8 mouse cellular contexts compared by ENCODE assay signal in the genomic region with DNA sequence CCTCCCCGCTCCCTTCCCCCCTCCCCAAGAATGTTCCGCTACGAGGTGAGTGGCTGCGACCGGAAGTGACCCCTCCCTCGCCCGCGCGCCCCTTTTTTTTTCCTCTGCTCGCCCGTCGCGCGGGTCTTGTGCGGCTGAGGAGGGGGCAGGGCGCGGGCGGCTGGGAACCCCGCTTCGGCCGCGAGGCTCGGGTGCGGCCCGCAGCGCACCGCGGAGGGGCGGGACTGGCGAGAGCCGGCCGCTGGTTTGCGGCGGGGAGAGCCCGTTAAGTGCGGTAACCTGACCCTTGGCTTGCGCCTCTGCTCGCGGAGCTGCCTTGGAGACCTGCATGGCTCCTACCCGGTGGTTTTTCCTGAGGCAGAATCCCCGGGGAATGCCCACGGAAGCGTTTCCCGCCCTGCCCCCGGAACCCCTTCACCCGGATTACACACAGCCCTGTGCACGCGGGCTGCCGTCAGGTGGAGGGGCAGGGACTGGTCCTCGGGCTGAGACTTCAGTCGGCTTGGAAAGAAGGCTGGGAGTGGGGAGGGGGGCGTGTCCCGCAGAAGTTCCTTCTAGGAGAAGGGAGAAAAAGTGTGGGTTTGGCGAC. TPM values are rescaled to one million over a fixed set of nuclear protein-coding genes. Genes with fewer than 3 reads are reported as not detected.
DNase-seq lines count a peak whose midpoint lies in the region; ATAC-seq lines count a peak whose summit lies in the region.

No protein-coding gene starts in this region.

- DNase-seq in layer of hippocampus, adult 11-12 months (ENCODE audit: low spot score), result peak; percentile 39
- DNase-seq in layer of hippocampus, postnatal 10 days (ENCODE audit: low spot score in 2 of 2), result no peak
- peak; percentile 22 for DNase-seq in c-Kit-positive CD71-positive TER-119-positive erythroid progenitor cells, embryonic 14.5 days (ENCODE audit: low spot score)
- DNase-seq in frontal cortex, adult 2 months (ENCODE audit: extremely low spot score in 1 of 2, low spot score in 1 of 2), result peak; percentile 3 to 11
- DNase-seq in layer of hippocampus, adult 9-11 months, result peak; percentile 50
- peak; percentile 55 to 58 for DNase-seq in spleen, postnatal 10 days (ENCODE audit: low spot score in 2 of 2)

- peak; percentile 29 to 34; a peak in 2 of 4 replicates for ATAC-seq in hematopoietic stem cell, adult 5-6 weeks (replicated peaks in 1 of 2; ENCODE audit: insufficient read depth in 1 of 2, low FRiP score in 2 of 2, low TSS enrichment in 1 of 2, low read depth in 1 of 2, poor library complexity in 2 of 2, severe bottlenecking in 2 of 2)
- ATAC-seq in megakaryocyte, adult 5-6 weeks (ENCODE audit: poor library complexity, severe bottlenecking), result peak; percentile 40

RNA-seq across cellular contexts. Expression of gene Patl1, which starts 0.4 kb away (rescaled TPM):
- 10 to 100 TPM; 20.3 to 22.3 TPM for total RNA-seq in layer of hippocampus, postnatal 10 days (2021)
- polyA plus RNA-seq in frontal cortex, adult 2 months (2012; rRNA removed), result 21.0 and 21.2 TPM in 2 replicates
- 14.8 and 14.9 TPM in 2 replicates for total RNA-seq in hematopoietic stem cell, adult 5-6 weeks (2017)
- total RNA-seq in megakaryocyte, adult 5-6 weeks (2015), result 45.5 and 48.7 TPM in 2 replicates
- total RNA-seq in megakaryocyte, adult 5-6 weeks (2017), result 20.3 and 26.1 TPM in 2 replicates

RNA-seq across cellular contexts. Expression of gene Olfr1420, which starts 26.3 kb away (rescaled TPM):
- not detected for total RNA-seq in layer of hippocampus, postnatal 10 days (2021)
- 0.15 TPM in 1 of 2 replicates, not detected in the other for polyA plus RNA-seq in frontal cortex, adult 2 months (2012; rRNA removed)
- total RNA-seq in hematopoietic stem cell, adult 5-6 weeks (2017), result not detected in 2 replicates
- total RNA-seq in megakaryocyte, adult 5-6 weeks (2015), result not detected in 2 replicates
- total RNA-seq in megakaryocyte, adult 5-6 weeks (2017), result not detected in 2 replicates

RNA-seq across cellular contexts. Expression of gene Olfr1419, which starts 37.7 kb away (rescaled TPM):
- total RNA-seq in layer of hippocampus, postnatal 10 days (2021), result not detected
- 0.18 and 0.19 TPM in 2 replicates for polyA plus RNA-seq in frontal cortex, adult 2 months (2012; rRNA removed)
- total RNA-seq in hematopoietic stem cell, adult 5-6 weeks (2017), result not detected in 2 replicates
- not detected in 2 replicates for total RNA-seq in megakaryocyte, adult 5-6 weeks (2015)
- total RNA-seq in megakaryocyte, adult 5-6 weeks (2017), result not detected in 2 replicates

RNA-seq across cellular contexts. Expression of gene Olfr1418, which starts 51.8 kb away (rescaled TPM):
- total RNA-seq in layer of hippocampus, postnatal 10 days (2021), result not detected
- polyA plus RNA-seq in frontal cortex, adult 2 months (2012; rRNA removed), result not detected in 2 replicates
- not detected in 2 replicates for total RNA-seq in hematopoietic stem cell, adult 5-6 weeks (2017)
- not detected in 2 replicates for total RNA-seq in megakaryocyte, adult 5-6 weeks (2015)
- total RNA-seq in megakaryocyte, adult 5-6 weeks (2017), result not detected in 2 replicates

RNA-seq across cellular contexts. Expression of gene Osbp, which starts 53.1 kb away (rescaled TPM):
- 10 to 100 TPM; 54.2 to 56.3 TPM for total RNA-seq in layer of hippocampus, postnatal 10 days (2021)
- polyA plus RNA-seq in frontal cortex, adult 2 months (2012; rRNA removed), result 34.9 and 36.3 TPM in 2 replicates
- 35.0 and 39.5 TPM in 2 replicates for total RNA-seq in hematopoietic stem cell, adult 5-6 weeks (2017)
- 35.0 and 36.9 TPM in 2 replicates for total RNA-seq in megakaryocyte, adult 5-6 weeks (2015)
- total RNA-seq in megakaryocyte, adult 5-6 weeks (2017), result 42.6 and 43.3 TPM in 2 replicates

Comparison
In these comparisons a context has a peak if more than half of its experiments do, and no peak if none do; other contexts are left out.
1. DNase-seq: peak in layer of hippocampus, adult 11-12 months (single experiment), c-Kit-positive CD71-positive TER-119-positive erythroid progenitor cells, embryonic 14.5 days (single experiment), frontal cortex, adult 2 months (2 of 2), layer of hippocampus, adult 9-11 months (single experiment) and spleen, postnatal 10 days (2 of 2); none in layer of hippocampus, postnatal 10 days (0 of 2).